Mouse (Mus musculus): ENCODE results near the gene Gtf2h5. TPM values are rescaled to one million over a fixed set of nuclear protein-coding genes. Genes with fewer than 3 reads are reported as not detected.
A peak's percentile ranks its signal among the peaks of the same experiment; 100 is the strongest.

Gene Gtf2h5
- polyA plus RNA-seq, 1 experiment from 2014 or later: 128 TPM

- whole genome bisulfite sequencing: 79% methylated on average over 6 of the region's 6 CpGs
- H3K4me1 ChIP-seq (ENCODE audit: control insufficient read depth, insufficient read depth, low read length): peaks cover 14% of the 10 kb centered on the region
- H3K9me3 ChIP-seq (replicated peaks; ENCODE audit: control insufficient read depth, low read length): no peaks in the 10 kb centered on the region
- H3K27ac ChIP-seq (ENCODE audit: low read length): no peak overlapping the region
- H3K36me3 ChIP-seq (ENCODE audit: control insufficient read depth, insufficient read depth): no peaks in the 10 kb centered on the region
- no peak for ATAC-seq (replicated peaks; ENCODE audit: extremely low read depth, insufficient read depth, low FRiP score)
- H3K4me3 ChIP-seq (ENCODE audit: low read length): no peak overlapping the region
- H3K9ac ChIP-seq (ENCODE audit: low read length): no peak overlapping the region
- H3K4me2 ChIP-seq (ENCODE audit: low read depth, low read length): no peak overlapping the region
- H3K27me3 ChIP-seq (ENCODE audit: control insufficient read depth, insufficient read depth, low read length): 0 out of 2 replicates have a peak, but pooled peaks cover 2% of the 10 kb centered on the region
Measured at GRCm38 (mm10) chr17:6103566-6103965, 24.0 kb downstream of the Gtf2h5 start.

GRCm38 (mm10) chr17:6106361-6107014 lies 26.9 kb downstream of the Gtf2h5 start, which contains the start of gene Tulp4:
TSS of gene Tulp4 (plus strand) at chr17:6106437.
- under 1% methylated on average over 43 of the region's 76 CpGs for WGBS
- peak within 1 kb of the TSS; percentile 84 for H3K4me2 ChIP-seq (ENCODE audit: low read depth, low read length)
- peak; percentile 96 for ATAC-seq (replicated peaks; ENCODE audit: extremely low read depth, insufficient read depth, low FRiP score)

GRCm38 (mm10) chr17:6107015-6107601 lies 27.5 kb downstream of the Gtf2h5 start:
- peak overlapping the region; percentile 88 for H3K27ac ChIP-seq (ENCODE audit: low read length)
- ATAC-seq (replicated peaks; ENCODE audit: extremely low read depth, insufficient read depth, low FRiP score): no peak; the same call in 1 of the 2 replicates
- peak overlapping the region; percentile 84 for H3K4me2 ChIP-seq (ENCODE audit: low read depth, low read length)
- H3K9ac ChIP-seq (ENCODE audit: low read length): peak overlapping the region; percentile 89
- H3K4me1 ChIP-seq (ENCODE audit: control insufficient read depth, insufficient read depth, low read length): peaks cover 16% of the 10 kb centered on the region
- no peaks in the 10 kb centered on the region for H3K9me3 ChIP-seq (replicated peaks; ENCODE audit: control insufficient read depth, low read length)
- 0 out of 2 replicates have a peak, but pooled peaks cover 2% of the 10 kb centered on the region for H3K27me3 ChIP-seq (ENCODE audit: control insufficient read depth, insufficient read depth, low read length)
- H3K4me3 ChIP-seq (ENCODE audit: low read length): peak overlapping the region; percentile 72
- H3K36me3 ChIP-seq (ENCODE audit: control insufficient read depth, insufficient read depth): no peaks in the 10 kb centered on the region
- WGBS: under 1% methylated on average over 41 of the region's 50 CpGs

More at GRCm38 (mm10) chr17:6106361-6107014, 26.9 kb downstream of the Gtf2h5 start, which contains the start of gene Tulp4:
- Histone ChIP-seq H3K27ac (ENCODE audit: low read length) (peak within 1 kb of the TSS; percentile 88), H3K27me3 (ENCODE audit: control insufficient read depth, insufficient read depth, low read length) (0 out of 2 replicates have a peak, but pooled peaks cover 2% of the 10 kb centered on the region), H3K9ac (ENCODE audit: low read length) (peak within 1 kb of the TSS; percentile 89), H3K36me3 (ENCODE audit: control insufficient read depth, insufficient read depth) (no peaks in the 10 kb centered on the region), H3K9me3 (replicated peaks; ENCODE audit: control insufficient read depth, low read length) (no peaks in the 10 kb centered on the region), H3K4me3 (ENCODE audit: low read length) (peak within 1 kb of the TSS; percentile 72), H3K4me1 (ENCODE audit: control insufficient read depth, insufficient read depth, low read length) (peaks cover 16% of the 10 kb centered on the region)

GRCm38 (mm10) chr17:6108175-6108574 lies 28.6 kb downstream of the Gtf2h5 start:
- Histone ChIP-seq H3K36me3 (ENCODE audit: control insufficient read depth, insufficient read depth) (no peaks in the 10 kb centered on the region), H3K9ac (ENCODE audit: low read length) (peak overlapping the region; percentile 89), H3K4me3 (ENCODE audit: low read length) (peak overlapping the region; percentile 72), H3K4me2 (ENCODE audit: low read depth, low read length) (peak overlapping the region; percentile 84), H3K4me1 (ENCODE audit: control insufficient read depth, insufficient read depth, low read length) (peaks cover 16% of the 10 kb centered on the region), H3K27ac (ENCODE audit: low read length) (no peak overlapping the region), H3K27me3 (ENCODE audit: control insufficient read depth, insufficient read depth, low read length) (0 out of 2 replicates have a peak, but pooled peaks cover 2% of the 10 kb centered on the region), H3K9me3 (replicated peaks; ENCODE audit: control insufficient read depth, low read length) (no peaks in the 10 kb centered on the region)
- no peak for ATAC-seq (replicated peaks; ENCODE audit: extremely low read depth, insufficient read depth, low FRiP score)
- 51% methylated on average over 7 of the region's 7 CpGs for WGBS

- no peaks in the 10 kb centered on the region for H3K9me3 ChIP-seq (replicated peaks; ENCODE audit: control insufficient read depth, low read length)
- no peaks in the 10 kb centered on the region for H3K27me3 ChIP-seq (ENCODE audit: control insufficient read depth, insufficient read depth, low read length)
- 71% methylated on average over 3 of the region's 3 CpGs for WGBS
- no peak for ATAC-seq (replicated peaks; ENCODE audit: extremely low read depth, insufficient read depth, low FRiP score)
- H3K36me3 ChIP-seq (ENCODE audit: control insufficient read depth, insufficient read depth): no peaks in the 10 kb centered on the region
- no peak overlapping the region for H3K4me2 ChIP-seq (ENCODE audit: low read depth, low read length)
- peaks cover 15% of the 10 kb centered on the region for H3K4me1 ChIP-seq (ENCODE audit: control insufficient read depth, insufficient read depth, low read length)
- H3K4me3 ChIP-seq (ENCODE audit: low read length): no peak overlapping the region
- H3K27ac ChIP-seq (ENCODE audit: low read length): no peak overlapping the region
- no peak overlapping the region for H3K9ac ChIP-seq (ENCODE audit: low read length)
Measured at GRCm38 (mm10) chr17:6110956-6111355, 31.4 kb downstream of the Gtf2h5 start.

- no peak overlapping the region for H3K4me3 ChIP-seq (ENCODE audit: low read length)
- H3K9me3 ChIP-seq (replicated peaks; ENCODE audit: control insufficient read depth, low read length): no peaks in the 10 kb centered on the region
- H3K4me1 ChIP-seq (ENCODE audit: control insufficient read depth, insufficient read depth, low read length): peaks cover 8% of the 10 kb centered on the region
- H3K27ac ChIP-seq (ENCODE audit: low read length): no peak overlapping the region
- H3K27me3 ChIP-seq (ENCODE audit: control insufficient read depth, insufficient read depth, low read length): no peaks in the 10 kb centered on the region
- WGBS: 82% methylated on average over 6 of the region's 6 CpGs
- H3K4me2 ChIP-seq (ENCODE audit: low read depth, low read length): no peak overlapping the region
- H3K9ac ChIP-seq (ENCODE audit: low read length): no peak overlapping the region
- ATAC-seq (replicated peaks; ENCODE audit: extremely low read depth, insufficient read depth, low FRiP score): no peak
- no peaks in the 10 kb centered on the region for H3K36me3 ChIP-seq (ENCODE audit: control insufficient read depth, insufficient read depth)
Measured at GRCm38 (mm10) chr17:6113653-6114052, 34.1 kb downstream of the Gtf2h5 start.

- peaks cover 7% of the 10 kb centered on the region for H3K4me1 ChIP-seq (ENCODE audit: control insufficient read depth, insufficient read depth, low read length)
- no peak overlapping the region for H3K27ac ChIP-seq (ENCODE audit: low read length)
- H3K36me3 ChIP-seq (ENCODE audit: control insufficient read depth, insufficient read depth): no peaks in the 10 kb centered on the region
- H3K27me3 ChIP-seq (ENCODE audit: control insufficient read depth, insufficient read depth, low read length): no peaks in the 10 kb centered on the region
- no peak for ATAC-seq (replicated peaks; ENCODE audit: extremely low read depth, insufficient read depth, low FRiP score)
- no peak overlapping the region for H3K4me2 ChIP-seq (ENCODE audit: low read depth, low read length)
- WGBS: 88% methylated on average over 9 of the region's 9 CpGs
- no peak overlapping the region for H3K4me3 ChIP-seq (ENCODE audit: low read length)
- H3K9me3 ChIP-seq (replicated peaks; ENCODE audit: control insufficient read depth, low read length): no peaks in the 10 kb centered on the region
- no peak overlapping the region for H3K9ac ChIP-seq (ENCODE audit: low read length)
Measured at GRCm38 (mm10) chr17:6115085-6115484, 35.5 kb downstream of the Gtf2h5 start.

- H3K36me3 ChIP-seq (ENCODE audit: control insufficient read depth, insufficient read depth): peaks cover 3% of the 10 kb centered on the region
- no peak for ATAC-seq (replicated peaks; ENCODE audit: extremely low read depth, insufficient read depth, low FRiP score)
- H3K9ac ChIP-seq (ENCODE audit: low read length): no peak overlapping the region
- WGBS: 66% methylated on average over 4 of the region's 4 CpGs
- H3K9me3 ChIP-seq (replicated peaks; ENCODE audit: control insufficient read depth, low read length): no peaks in the 10 kb centered on the region
- peaks cover 7% of the 10 kb centered on the region for H3K4me1 ChIP-seq (ENCODE audit: control insufficient read depth, insufficient read depth, low read length)
- no peak overlapping the region for H3K27ac ChIP-seq (ENCODE audit: low read length)
- H3K4me3 ChIP-seq (ENCODE audit: low read length): no peak overlapping the region
- no peaks in the 10 kb centered on the region for H3K27me3 ChIP-seq (ENCODE audit: control insufficient read depth, insufficient read depth, low read length)
- no peak overlapping the region for H3K4me2 ChIP-seq (ENCODE audit: low read depth, low read length)
Measured at GRCm38 (mm10) chr17:6117148-6117725, 37.7 kb downstream of the Gtf2h5 start.

GRCm38 (mm10) chr17:6117917-6118316 lies 38.3 kb downstream of the Gtf2h5 start:
- H3K4me3 ChIP-seq (ENCODE audit: low read length): no peak overlapping the region
- peaks cover 10% of the 10 kb centered on the region for H3K36me3 ChIP-seq (ENCODE audit: control insufficient read depth, insufficient read depth)
- no peak overlapping the region for H3K27ac ChIP-seq (ENCODE audit: low read length)
- no peak overlapping the region for H3K4me2 ChIP-seq (ENCODE audit: low read depth, low read length)
- 84% methylated on average over 3 of the region's 3 CpGs for WGBS
- H3K4me1 ChIP-seq (ENCODE audit: control insufficient read depth, insufficient read depth, low read length): peaks cover 7% of the 10 kb centered on the region
- H3K27me3 ChIP-seq (ENCODE audit: control insufficient read depth, insufficient read depth, low read length): no peaks in the 10 kb centered on the region
- H3K9me3 ChIP-seq (replicated peaks; ENCODE audit: control insufficient read depth, low read length): no peaks in the 10 kb centered on the region
- no peak for ATAC-seq (replicated peaks; ENCODE audit: extremely low read depth, insufficient read depth, low FRiP score)
- no peak overlapping the region for H3K9ac ChIP-seq (ENCODE audit: low read length)
